Mouse (Mus musculus) kidney, embryonic 15.5 days (tissue): ENCODE data around the gene Clk1. TPM values are rescaled to one million over a fixed set of nuclear protein-coding genes. Genes with fewer than 3 reads are reported as not detected.
A peak's percentile ranks its signal among the peaks of the same experiment; 100 is the strongest.

Source experiments
- ATAC-seq: fragments of 200-750 bp; cut with Nextera tagmentation; replicated peaks from 2 replicates; pipeline ENCODE4 v1.8.0; 2017; ENCODE audit warnings: moderate TSS enrichment; ENCODE audit not compliant: low FRiP score
- H3K27ac ChIP-seq: fragments of 300-500 bp; sonication (generic); 2 replicates; pipeline ENCODE4 v1.5.1; 2015; ENCODE audit warnings: mild to moderate bottlenecking, inconsistent platforms
- H3K27me3 ChIP-seq: fragments of 300-500 bp; sonication (generic); 2 replicates; pipeline ENCODE4 v1.6.1; 2015; ENCODE audit warnings: inconsistent platforms
- H3K36me3 ChIP-seq: fragments of 300-500 bp; sonication (generic); 2 replicates; pipeline ENCODE4 v1.6.1; 2015; ENCODE audit warnings: inconsistent platforms
- H3K4me1 ChIP-seq: fragments of 300-500 bp; sonication (generic); 2 replicates; pipeline ENCODE4 v1.6.1; 2015; ENCODE audit warnings: inconsistent platforms
- H3K4me2 ChIP-seq: fragments of 300-500 bp; sonication (generic); 2 replicates; pipeline ENCODE4 v1.6.1; 2015; ENCODE audit warnings: moderate library complexity, mild to moderate bottlenecking, inconsistent platforms
- H3K4me3 ChIP-seq: fragments of 300-500 bp; sonication (generic); replicated peaks from 2 replicates; pipeline ENCODE4 v1.5.1; 2015; ENCODE audit warnings: mild to moderate bottlenecking, inconsistent platforms
- H3K9ac ChIP-seq: fragments of 300-500 bp; sonication (generic); 2 replicates; pipeline ENCODE4 v1.6.1; 2015; ENCODE audit warnings: mild to moderate bottlenecking, inconsistent platforms
- H3K9me3 ChIP-seq: fragments of 300-500 bp; sonication (generic); replicated peaks from 2 replicates; pipeline ENCODE4 v1.6.1; 2016; ENCODE audit warnings: inconsistent platforms
- whole genome bisulfite sequencing: fragments of 180-500 bp; shearing (Covaris S2); methylation state at CpG from one replicate; pipeline ENCODE4 v1.1.7; 2015; ENCODE audit warnings: mixed read lengths; 5-methylcytosine and 5-hydroxymethylcytosine counted together
- polyA plus RNA-seq: library from polyadenylated mRNA; unstranded; fragments of >200 nt; fragmentation: Nextera tagmentation; extraction: Ambion mirVana; gene quantifications from 2 replicates; pipeline ENCODE4 v1.2.1, GENCODE M21; 2015

The Clk1 gene
- polyA plus RNA-seq, 1 experiment from 2014 or later, result 185 TPM

GRCm38 (mm10) chr1:58403745-58404144 lies 20.1 kb downstream of the Clk1 start:
- Histone ChIP-seq H3K4me2 (no peak overlapping the region), H3K4me3 (no peak overlapping the region), H3K4me1 (no peaks in the 10 kb centered on the region), H3K36me3 (peaks cover 84% of the 10 kb centered on the region), H3K9me3 (no peaks in the 10 kb centered on the region), H3K9ac (no peak overlapping the region), H3K27me3 (no peaks in the 10 kb centered on the region), H3K27ac (no peak overlapping the region)
- ATAC-seq, result no peak
- WGBS, result 96% methylated on average over 5 of the region's 5 CpGs

DNA sequence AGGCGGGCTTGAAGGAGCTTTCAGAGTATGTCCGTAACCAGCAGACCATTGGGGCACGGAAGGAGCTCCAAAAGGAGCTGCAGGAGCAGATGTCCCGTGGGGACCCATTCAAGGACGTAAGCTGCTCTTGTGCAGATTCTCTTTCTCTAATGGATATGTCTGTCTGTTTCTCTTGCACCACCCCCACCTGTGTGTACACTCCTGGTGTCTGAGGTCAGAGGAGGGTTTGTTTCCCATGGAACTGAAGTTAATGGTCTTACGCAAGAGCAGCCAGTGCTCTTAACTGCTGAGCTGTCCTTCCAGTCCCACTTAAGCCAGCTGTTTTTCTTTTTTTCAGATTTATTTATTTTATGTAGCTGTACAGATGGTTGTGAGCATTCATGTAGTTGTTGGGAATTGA lies 22.5 kb downstream of the Clk1 start:
- Histone ChIP-seq H3K4me1 (no peaks in the 10 kb centered on the region), H3K4me3 (no peak overlapping the region), H3K4me2 (no peak overlapping the region), H3K36me3 (peaks cover 94% of the 10 kb centered on the region), H3K9me3 (no peaks in the 10 kb centered on the region), H3K27ac (no peak overlapping the region), H3K9ac (no peak overlapping the region), H3K27me3 (no peaks in the 10 kb centered on the region)
- ATAC-seq, result no peak
- 91% methylated on average over 6 of the region's 6 CpGs for WGBS

GRCm38 (mm10) chr1:58397731-58398130 lies 26.1 kb downstream of the Clk1 start:
- WGBS, result 95% methylated on average over 6 of the region's 6 CpGs

GRCm38 (mm10) chr1:58396179-58396578 lies 27.7 kb downstream of the Clk1 start:
- WGBS, result 98% methylated on average over 1 of the region's 1 CpGs
- Histone ChIP-seq H3K36me3 (peaks cover 66% of the 10 kb centered on the region), H3K4me2 (no peak overlapping the region), H3K27ac (no peak overlapping the region), H3K9ac (no peak overlapping the region), H3K27me3 (no peaks in the 10 kb centered on the region), H3K4me1 (peaks cover 19% of the 10 kb centered on the region), H3K9me3 (no peaks in the 10 kb centered on the region), H3K4me3 (no peak overlapping the region)
- ATAC-seq, result no peak

More at GRCm38 (mm10) chr1:58397731-58398130, 26.1 kb downstream of the Clk1 start:
- no peak overlapping the region for H3K4me2 ChIP-seq
- peaks cover 81% of the 10 kb centered on the region for H3K36me3 ChIP-seq
- H3K9ac ChIP-seq, result no peak overlapping the region
- no peak for ATAC-seq
- no peak overlapping the region for H3K4me3 ChIP-seq
- H3K27me3 ChIP-seq, result no peaks in the 10 kb centered on the region
- H3K4me1 ChIP-seq, result peaks cover 12% of the 10 kb centered on the region; the same call in 1 of the 2 replicates
- H3K27ac ChIP-seq, result no peak overlapping the region
- H3K9me3 ChIP-seq, result no peaks in the 10 kb centered on the region

GRCm38 (mm10) chr1:58395341-58395740 lies 28.5 kb downstream of the Clk1 start:
- H3K36me3 ChIP-seq, result peaks cover 57% of the 10 kb centered on the region
- 90% methylated on average over 3 of the region's 3 CpGs for WGBS
- ATAC-seq, result no peak

DNA sequence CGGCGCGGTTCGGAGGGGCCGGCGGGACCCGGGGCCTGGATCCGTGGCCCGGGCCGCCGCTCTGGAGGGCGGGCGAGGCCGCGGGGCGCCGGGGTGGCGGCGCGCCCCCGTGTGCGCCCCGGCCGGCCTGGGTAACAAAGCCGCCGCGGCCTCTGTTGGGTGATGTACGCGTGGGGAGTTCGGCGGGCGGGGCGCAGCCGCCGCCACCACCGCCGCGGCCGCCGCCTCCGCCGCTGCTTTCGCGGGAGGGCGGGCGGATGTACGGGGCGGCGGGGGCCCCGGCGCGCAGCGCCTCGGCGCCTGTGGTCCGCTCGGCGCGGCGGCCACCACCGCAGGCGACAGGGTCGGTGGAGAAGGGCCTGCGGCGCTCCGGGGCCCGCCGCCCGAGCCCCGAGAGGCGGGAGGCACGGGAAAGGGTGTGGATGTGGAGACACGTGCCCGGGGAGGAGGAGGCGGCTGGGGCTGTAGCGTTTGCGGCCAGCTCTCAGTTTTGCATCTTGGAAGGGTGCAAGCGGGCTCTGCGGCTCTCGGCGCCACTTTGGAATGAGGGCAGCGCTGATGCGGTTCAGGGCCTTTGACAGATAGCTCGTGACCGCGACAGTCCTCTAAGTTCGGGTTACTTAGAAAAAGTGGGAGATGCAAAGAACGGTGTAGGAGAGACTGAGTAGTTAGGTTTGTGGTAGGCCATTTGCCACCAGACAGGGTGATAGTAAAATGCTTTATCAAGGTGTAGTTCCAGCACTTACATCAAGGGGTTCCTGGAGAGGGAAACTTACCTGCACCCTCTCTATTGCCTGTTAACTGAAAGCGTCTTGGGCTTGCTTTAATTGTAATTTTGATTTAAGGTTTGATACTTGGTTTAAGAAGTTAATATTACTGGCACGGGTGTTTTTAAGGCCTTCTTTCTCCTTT lies 30.3 kb downstream of the Clk1 start:
- Histone ChIP-seq H3K27me3 (no peaks in the 10 kb centered on the region), H3K4me1 (peaks cover 22% of the 10 kb centered on the region), H3K4me2 (peak overlapping the region; percentile 75), H3K36me3 (peaks cover 40% of the 10 kb centered on the region), H3K9me3 (no peaks in the 10 kb centered on the region), H3K27ac (peak overlapping the region; percentile 99), H3K4me3 (peak overlapping the region; percentile 98), H3K9ac (peak overlapping the region; percentile 98)
- WGBS, result under 1% methylated on average over 67 of the region's 90 CpGs
- peak; percentile 71 for ATAC-seq

More at GRCm38 (mm10) chr1:58395341-58395740, 28.5 kb downstream of the Clk1 start:
- Histone ChIP-seq H3K9ac (no peak overlapping the region), H3K27me3 (no peaks in the 10 kb centered on the region), H3K4me3 (no peak overlapping the region), H3K27ac (no peak overlapping the region), H3K4me2 (no peak overlapping the region), H3K9me3 (no peaks in the 10 kb centered on the region), H3K4me1 (peaks cover 22% of the 10 kb centered on the region)

GRCm38 (mm10) chr1:58392652-58393283 lies 31.1 kb downstream of the Clk1 start, which contains the start of gene Bzw1:
Gene Bzw1, plus strand, starts transcription at chr1:58392898.
- Histone ChIP-seq H3K9me3 (no peaks in the 10 kb centered on the region), H3K4me1 (peaks cover 22% of the 10 kb centered on the region), H3K27ac (peak within 1 kb of the TSS; percentile 99), H3K9ac (peak within 1 kb of the TSS; percentile 98), H3K4me2 (peak within 1 kb of the TSS; percentile 75), H3K27me3 (no peaks in the 10 kb centered on the region), H3K4me3 (peak within 1 kb of the TSS; percentile 98), H3K36me3 (peaks cover 32% of the 10 kb centered on the region)
- under 1% methylated on average over 59 of the region's 61 CpGs for WGBS
- ATAC-seq, result peak; percentile 97

DNA sequence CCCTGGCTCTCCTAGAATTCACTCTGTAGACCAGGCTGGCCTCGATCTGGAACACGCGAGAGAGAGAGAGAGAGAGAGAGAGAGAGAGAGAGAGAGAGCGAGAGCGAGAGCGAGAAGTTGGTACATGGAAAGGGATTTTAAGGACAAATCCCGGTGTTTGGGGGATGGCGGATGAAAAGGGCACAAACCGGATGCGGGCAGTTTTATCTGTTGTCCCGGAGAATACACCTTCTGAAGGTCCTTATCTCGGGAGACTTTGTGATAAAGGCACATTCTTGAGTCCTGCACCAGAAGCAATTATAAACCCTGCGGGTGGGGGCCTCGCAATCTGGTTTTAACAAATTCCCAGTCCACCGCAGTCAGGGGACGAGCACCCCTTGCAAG lies 31.6 kb downstream of the Clk1 start:
- peaks cover 27% of the 10 kb centered on the region for H3K36me3 ChIP-seq
- peak overlapping the region; percentile 98 for H3K9ac ChIP-seq
- H3K4me1 ChIP-seq, result peaks cover 22% of the 10 kb centered on the region
- peak overlapping the region; percentile 75 for H3K4me2 ChIP-seq
- peak overlapping the region; percentile 98 for H3K4me3 ChIP-seq
- no peaks in the 10 kb centered on the region for H3K9me3 ChIP-seq
- peak overlapping the region; percentile 99 for H3K27ac ChIP-seq
- ATAC-seq, result no peak; the same call in 1 of the 2 replicates
- H3K27me3 ChIP-seq, result no peaks in the 10 kb centered on the region
- WGBS, result under 1% methylated on average over 16 of the region's 16 CpGs

GRCm38 (mm10) chr1:58391421-58392267 lies 32.2 kb downstream of the Clk1 start:
- Histone ChIP-seq H3K9ac (peak overlapping the region; percentile 98), H3K4me1 (peaks cover 22% of the 10 kb centered on the region), H3K9me3 (no peaks in the 10 kb centered on the region), H3K4me3 (peak overlapping the region; percentile 98), H3K27ac (peak overlapping the region; percentile 99), H3K4me2 (peak overlapping the region; percentile 75), H3K36me3 (peaks cover 21% of the 10 kb centered on the region), H3K27me3 (no peaks in the 10 kb centered on the region)
- ATAC-seq, result no peak
- 36% methylated on average over 19 of the region's 19 CpGs for WGBS

- Histone ChIP-seq H3K27me3 (no peaks in the 10 kb centered on the region), H3K27ac (no peak overlapping the region), H3K4me2 (no peak overlapping the region), H3K9ac (no peak overlapping the region), H3K36me3 (no peaks in the 10 kb centered on the region), H3K4me3 (no peak overlapping the region), H3K9me3 (no peaks in the 10 kb centered on the region), H3K4me1 (no peaks in the 10 kb centered on the region)
- 77% methylated on average over 5 of the region's 5 CpGs for WGBS
- ATAC-seq, result no peak
Measured at GRCm38 (mm10) chr1:58382586-58383281, 41.1 kb downstream of the Clk1 start.

DNA sequence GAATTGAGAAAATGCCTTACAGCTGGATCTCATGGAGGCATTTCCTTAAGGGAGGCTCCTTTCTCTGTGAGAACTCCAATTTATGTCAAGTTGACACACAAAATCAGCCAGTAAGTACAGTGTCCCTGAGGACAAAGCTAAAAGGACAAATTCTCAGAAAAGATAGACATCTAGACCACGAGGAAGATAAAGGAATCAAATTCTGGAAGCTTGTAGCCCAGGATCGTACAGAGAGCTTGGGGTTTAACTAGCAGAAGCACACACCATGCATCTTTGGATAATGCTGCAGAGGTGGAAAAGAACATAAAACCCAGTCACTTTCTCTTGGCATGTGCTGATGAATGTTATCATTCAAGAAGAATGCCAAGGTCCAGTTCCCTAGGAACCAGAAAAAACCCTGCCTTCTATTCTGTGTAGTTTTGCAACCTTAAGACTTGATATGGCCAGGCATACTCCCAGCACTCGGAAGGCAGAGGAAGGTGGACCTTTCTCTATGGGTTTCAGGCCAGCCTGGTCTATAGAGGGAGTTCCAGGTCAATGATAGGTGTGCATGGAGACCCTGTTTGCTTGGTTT lies 48.2 kb downstream of the Clk1 start:
- Histone ChIP-seq H3K9me3 (no peaks in the 10 kb centered on the region), H3K4me3 (no peak overlapping the region), H3K4me2 (no peak overlapping the region), H3K4me1 (no peaks in the 10 kb centered on the region), H3K27me3 (no peaks in the 10 kb centered on the region), H3K27ac (no peak overlapping the region), H3K9ac (no peak overlapping the region), H3K36me3 (no peaks in the 10 kb centered on the region)
- whole genome bisulfite sequencing, result 72% methylated on average over 3 of the region's 3 CpGs
- ATAC-seq, result no peak
